Mouse (Mus musculus) midbrain, embryonic 16.5 days (tissue): Measurements from ENCODE around the gene Shisa6. TPM values are rescaled to one million over a fixed set of nuclear protein-coding genes. Genes with fewer than 3 reads are reported as not detected.

Experiments used
- ATAC-seq: fragments of 200-750 bp; cut with Nextera tagmentation; 2 replicates; pipeline ENCODE4 v1.8.0; 2017; ENCODE audit warnings: moderate TSS enrichment
- H3K27ac ChIP-seq: fragments of 300-500 bp; sonication (generic); 2 replicates; pipeline ENCODE4 v1.5.1; 2014; ENCODE audit warnings: mild to moderate bottlenecking, low read length, mixed read lengths
- H3K27me3 ChIP-seq: fragments of 300-500 bp; sonication (generic); 2 replicates; pipeline ENCODE4 v1.6.1; 2014; ENCODE audit warnings: low read depth, low read length, mixed read lengths; ENCODE audit not compliant: control insufficient read depth, insufficient read depth
- H3K36me3 ChIP-seq: fragments of 300-500 bp; sonication (generic); 2 replicates; pipeline ENCODE4 v1.6.1; 2014; ENCODE audit warnings: mild to moderate bottlenecking, low read length, moderate library complexity, mixed read lengths; ENCODE audit not compliant: control insufficient read depth, insufficient read depth
- H3K4me1 ChIP-seq: fragments of 300-500 bp; sonication (generic); 2 replicates; pipeline ENCODE4 v1.6.1; 2014; ENCODE audit warnings: mild to moderate bottlenecking, low read length, mixed read lengths; ENCODE audit not compliant: control insufficient read depth, insufficient read depth
- H3K4me2 ChIP-seq: fragments of 300-500 bp; sonication (generic); 2 replicates; pipeline ENCODE4 v1.6.1; 2014; ENCODE audit warnings: mild to moderate bottlenecking, low read length, mixed read lengths
- H3K4me3 ChIP-seq: fragments of 300-500 bp; sonication (generic); 2 replicates; pipeline ENCODE4 v1.5.1; 2014; ENCODE audit warnings: low read depth, mild to moderate bottlenecking, low read length, moderate library complexity, mixed read lengths
- H3K9ac ChIP-seq: fragments of 300-500 bp; sonication (generic); 2 replicates; pipeline ENCODE4 v1.6.1; 2014; ENCODE audit warnings: low read depth, low read length, mixed read lengths
- H3K9me3 ChIP-seq: fragments of 300-500 bp; sonication (generic); replicated peaks from 2 replicates; pipeline ENCODE4 v1.6.1; 2014; ENCODE audit warnings: mild to moderate bottlenecking, low read length, mixed read lengths; ENCODE audit not compliant: control insufficient read depth, poor library complexity, severe bottlenecking
- WGBS: fragments of 180-500 bp; shearing (Covaris S2); extraction: QIAGEN DNeasy Blood & Tissue Kit; methylation state at CpG from one replicate; pipeline ENCODE4 v1.1.7; 2014; 5-methylcytosine and 5-hydroxymethylcytosine counted together
- polyA plus RNA-seq: library from polyadenylated mRNA; unstranded; fragments of >200 nt; fragmentation: Nextera tagmentation; extraction: Ambion mirVana; gene quantifications from 2 replicates; pipeline ENCODE4 v1.2.1, GENCODE M21; 2015

Gene Shisa6
- polyA plus RNA-seq, 1 experiment from 2014 or later, result 3.4 TPM

GRCm38 (mm10) chr11:66236557-66236956 is 289.2 kb downstream of the Shisa6 start:
- Histone ChIP-seq H3K4me3 (no peak overlapping the region), H3K4me2 (no peak overlapping the region), H3K27ac (no peak overlapping the region), H3K9ac (no peak overlapping the region), H3K9me3 (no peaks in the 10 kb centered on the region), H3K4me1 (no peaks in the 10 kb centered on the region), H3K27me3 (no peaks in the 10 kb centered on the region), H3K36me3 (no peaks in the 10 kb centered on the region)
- ATAC-seq, result no peak
- 69% methylated on average over 2 of the region's 2 CpGs for WGBS

GRCm38 (mm10) chr11:66232891-66233290 is 292.9 kb downstream of the Shisa6 start:
- Histone ChIP-seq H3K9ac (no peak overlapping the region), H3K27me3 (no peaks in the 10 kb centered on the region), H3K4me1 (no peaks in the 10 kb centered on the region), H3K4me2 (no peak overlapping the region), H3K9me3 (no peaks in the 10 kb centered on the region), H3K27ac (no peak overlapping the region), H3K36me3 (no peaks in the 10 kb centered on the region), H3K4me3 (no peak overlapping the region)
- no peak for ATAC-seq
- 69% methylated on average over 1 of the region's 1 CpGs for WGBS

DNA sequence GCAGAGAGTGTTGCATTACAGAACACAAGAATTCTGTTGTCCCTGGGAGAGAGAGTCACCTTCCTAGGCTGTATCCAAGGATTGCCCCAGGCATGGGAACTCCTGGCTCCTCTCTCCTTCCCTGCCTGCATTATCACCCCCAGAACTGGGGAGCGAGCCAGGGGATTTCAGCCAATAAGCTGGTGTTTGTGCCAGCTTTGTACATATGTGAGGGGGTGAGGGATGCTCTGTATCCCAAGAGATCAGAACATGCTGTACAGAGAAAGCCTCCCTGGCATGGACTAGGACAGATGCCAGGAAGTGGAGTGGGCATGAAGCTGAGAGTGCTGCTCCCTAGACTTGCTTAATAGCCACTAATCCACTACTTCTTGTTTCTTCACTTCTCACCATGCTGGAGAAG is 303.6 kb downstream of the Shisa6 start:
- Histone ChIP-seq H3K27ac (no peak overlapping the region), H3K27me3 (no peaks in the 10 kb centered on the region), H3K4me1 (no peaks in the 10 kb centered on the region), H3K4me3 (no peak overlapping the region), H3K4me2 (no peak overlapping the region), H3K9ac (no peak overlapping the region), H3K9me3 (no peaks in the 10 kb centered on the region), H3K36me3 (0 out of 2 replicates have a peak, but pooled peaks cover 2% of the 10 kb centered on the region)
- WGBS, result 76% methylated on average over 1 of the region's 1 CpGs
- ATAC-seq, result peak; percentile 72; the same call in 1 of the 2 replicates

DNA sequence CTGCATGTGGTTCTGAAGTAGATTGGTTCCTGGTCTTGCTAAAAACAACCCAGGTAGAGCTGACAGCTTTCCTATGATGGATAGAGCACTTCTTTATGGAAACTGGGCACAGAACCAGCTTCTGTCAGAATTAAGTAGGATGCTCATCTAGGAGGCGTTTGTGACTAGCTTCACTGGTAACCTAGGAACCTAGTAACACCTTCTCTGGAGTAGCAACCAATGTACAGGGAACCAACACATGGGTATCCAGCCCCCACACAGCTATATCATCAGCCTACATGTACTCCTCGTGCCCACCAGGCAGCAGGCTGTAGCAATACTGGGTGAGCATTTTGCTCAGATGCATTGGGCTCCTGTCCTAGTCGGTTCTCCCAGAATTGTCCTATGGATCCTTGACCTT is 307.3 kb downstream of the Shisa6 start:
- Histone ChIP-seq H3K36me3 (0 out of 2 replicates have a peak, but pooled peaks cover 2% of the 10 kb centered on the region), H3K4me2 (no peak overlapping the region), H3K9ac (no peak overlapping the region), H3K4me3 (no peak overlapping the region), H3K27me3 (no peaks in the 10 kb centered on the region), H3K27ac (no peak overlapping the region), H3K4me1 (no peaks in the 10 kb centered on the region), H3K9me3 (no peaks in the 10 kb centered on the region)
- 87% methylated on average over 3 of the region's 3 CpGs for WGBS
- no peak for ATAC-seq

GRCm38 (mm10) chr11:66188627-66189287 is 337.0 kb downstream of the Shisa6 start:
- no peaks in the 10 kb centered on the region for H3K9me3 ChIP-seq
- H3K4me3 ChIP-seq, result no peak overlapping the region
- H3K4me2 ChIP-seq, result no peak overlapping the region
- H3K27me3 ChIP-seq, result no peaks in the 10 kb centered on the region
- H3K9ac ChIP-seq, result no peak overlapping the region
- H3K4me1 ChIP-seq, result no peaks in the 10 kb centered on the region
- no peak for ATAC-seq
- H3K36me3 ChIP-seq, result no peaks in the 10 kb centered on the region
- no peak overlapping the region for H3K27ac ChIP-seq
- 90% methylated on average over 3 of the region's 3 CpGs for WGBS

DNA sequence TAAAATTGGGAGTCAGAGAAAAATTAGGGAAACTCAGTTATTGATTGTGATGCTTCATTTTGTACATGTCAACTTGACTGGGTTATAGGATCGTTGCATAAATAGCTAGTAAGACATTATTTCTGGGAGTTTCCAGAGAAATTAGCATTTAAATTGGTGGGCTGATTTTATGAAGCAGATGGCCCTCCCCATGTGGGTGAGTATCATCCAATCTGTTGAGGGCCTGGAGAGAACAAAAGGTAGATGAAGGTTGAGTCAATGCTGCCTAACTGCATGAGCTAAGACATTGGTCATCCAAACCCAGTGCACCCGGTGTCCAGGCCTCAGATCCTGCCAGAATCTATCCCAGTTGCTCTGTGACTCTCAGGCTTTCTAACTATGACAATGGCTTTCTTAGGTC is 337.6 kb downstream of the Shisa6 start:
- WGBS, result 70% methylated on average over 2 of the region's 2 CpGs
- Histone ChIP-seq H3K4me2 (no peak overlapping the region), H3K27me3 (no peaks in the 10 kb centered on the region), H3K9ac (no peak overlapping the region), H3K4me3 (no peak overlapping the region), H3K36me3 (no peaks in the 10 kb centered on the region), H3K4me1 (no peaks in the 10 kb centered on the region), H3K9me3 (no peaks in the 10 kb centered on the region), H3K27ac (no peak overlapping the region)
- no peak for ATAC-seq

DNA sequence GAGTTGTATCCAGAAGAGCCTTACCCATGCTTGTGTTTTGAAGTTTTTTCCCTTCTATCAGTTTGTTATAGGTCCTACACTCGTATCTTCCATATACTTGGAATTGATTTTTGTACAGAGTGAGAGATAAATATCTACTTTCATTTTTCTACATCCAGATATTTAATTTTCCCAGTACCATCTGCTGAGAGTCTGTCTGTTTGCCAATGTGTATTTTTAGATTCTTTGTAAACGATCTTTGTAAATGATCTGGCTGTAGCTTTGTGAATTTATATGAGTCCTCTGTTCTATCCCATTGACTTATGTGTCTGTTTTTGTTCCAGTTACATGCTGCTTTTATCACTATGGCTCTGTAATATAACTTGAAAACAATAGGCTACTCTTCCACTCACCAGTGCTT is 348.0 kb downstream of the Shisa6 start:
- no peak overlapping the region for H3K9ac ChIP-seq
- WGBS, result 91% methylated on average over 2 of the region's 2 CpGs
- H3K27ac ChIP-seq, result no peak overlapping the region
- no peak for ATAC-seq
- peaks cover 5% of the 10 kb centered on the region; the same call in 1 of the 2 replicates for H3K9me3 ChIP-seq
- H3K4me3 ChIP-seq, result no peak overlapping the region
- H3K4me2 ChIP-seq, result no peak overlapping the region
- no peaks in the 10 kb centered on the region for H3K4me1 ChIP-seq
- H3K27me3 ChIP-seq, result no peaks in the 10 kb centered on the region
- H3K36me3 ChIP-seq, result no peaks in the 10 kb centered on the region

GRCm38 (mm10) chr11:66167801-66168651 is 357.7 kb downstream of the Shisa6 start, which contains the start of gene Dnah9:
Gene Dnah9 (minus strand): TSS chr11:66168551.
- Histone ChIP-seq H3K36me3 (no peaks in the 10 kb centered on the region), H3K4me2 (peak within 1 kb of the TSS; percentile 86), H3K9ac (peak within 1 kb of the TSS; percentile 83), H3K27ac (peak within 1 kb of the TSS; percentile 84), H3K9me3 (no peaks in the 10 kb centered on the region), H3K27me3 (no peaks in the 10 kb centered on the region), H3K4me3 (peak within 1 kb of the TSS; percentile 75), H3K4me1 (peaks cover 2% of the 10 kb centered on the region; the same call in 1 of the 2 replicates)
- WGBS, result 0% methylated on average over 53 of the region's 53 CpGs
- peak; percentile 98 for ATAC-seq

- Histone ChIP-seq H3K4me1 (peaks cover under 1% of the 10 kb centered on the region; the same call in 1 of the 2 replicates), H3K4me2 (no peak overlapping the region), H3K9me3 (no peaks in the 10 kb centered on the region), H3K36me3 (no peaks in the 10 kb centered on the region), H3K27ac (no peak overlapping the region), H3K4me3 (no peak overlapping the region), H3K27me3 (no peaks in the 10 kb centered on the region), H3K9ac (no peak overlapping the region)
- WGBS, result 88% methylated on average over 2 of the region's 2 CpGs
- ATAC-seq, result no peak
These were observed 361.7 kb downstream of the Shisa6 start for GRCm38 (mm10) chr11:66164022-66164421.
